Mouse (Mus musculus): Measurements from ENCODE around the gene Dnase1l1. TPM values are rescaled to one million over a fixed set of nuclear protein-coding genes. Genes with fewer than 3 reads are reported as not detected.

Dnase1l1 gene
- total RNA-seq, 2 experiments from 2014 or later: 9.1 to 28.6 TPM

GRCm38 (mm10) chrX:74270902-74271551, 11.1 kb downstream of the Dnase1l1 start:
- peak; percentile 28 for ATAC-seq (replicated peaks; ENCODE audit: poor library complexity, severe bottlenecking)

DNA sequence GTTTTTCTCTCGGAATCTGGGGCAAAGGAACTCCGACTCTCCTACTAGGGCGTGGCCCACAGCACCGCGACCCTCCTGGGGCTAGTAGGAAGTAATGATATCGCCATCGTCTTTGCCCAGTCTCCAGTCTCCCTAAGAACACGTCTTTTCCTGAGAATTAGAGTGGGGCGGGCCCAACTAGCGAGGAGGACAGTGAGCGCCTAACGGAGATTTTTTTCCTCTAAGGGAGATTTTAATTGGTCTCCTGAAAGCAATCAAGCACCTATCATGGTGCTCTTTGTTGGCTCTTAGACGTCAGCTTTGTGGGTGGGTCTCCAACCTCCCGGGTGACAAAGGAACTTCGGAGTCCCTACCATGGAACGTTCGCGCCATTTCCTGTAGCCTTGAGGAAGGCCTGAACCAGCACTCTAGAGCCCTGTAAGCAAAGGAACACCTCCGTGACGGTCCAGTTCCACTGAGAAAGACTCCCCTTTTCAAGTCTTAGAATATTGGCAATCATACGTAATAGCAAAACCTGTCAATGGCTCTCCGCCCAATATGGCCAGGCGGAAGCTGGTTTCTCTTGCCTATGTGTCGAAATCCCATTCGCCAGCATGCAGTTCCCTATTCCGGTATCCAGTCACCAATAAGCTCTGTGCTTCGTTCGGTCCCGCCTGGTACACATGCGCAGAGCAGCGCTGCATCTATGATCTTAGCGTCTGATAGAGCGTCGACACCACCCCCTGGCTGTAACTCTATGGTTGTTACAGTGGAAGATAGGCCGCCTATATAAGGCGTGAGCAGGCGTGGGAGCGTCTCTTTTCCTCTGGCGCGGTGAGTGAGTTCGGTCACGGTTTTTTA, 11.9 kb downstream of the Dnase1l1 start, which contains the start of gene Rpl10:
TSS of gene Rpl10 (plus strand) at position 751 of the 840 bp plus-strand sequence.
- ATAC-seq (replicated peaks; ENCODE audit: poor library complexity, severe bottlenecking): peak; percentile 73

- peak; percentile 6; the same call in 1 of the 2 replicates for ATAC-seq (replicated peaks; ENCODE audit: poor library complexity, severe bottlenecking)
These were observed 12.4 kb downstream of the Dnase1l1 start for GRCm38 (mm10) chrX:74269736-74270061.

- ATAC-seq (replicated peaks; ENCODE audit: poor library complexity, severe bottlenecking): no peak
These were observed 24.4 kb downstream of the Dnase1l1 start for GRCm38 (mm10) chrX:74257746-74258145.

- ATAC-seq (replicated peaks; ENCODE audit: poor library complexity, severe bottlenecking): no peak
These were observed 27.1 kb downstream of the Dnase1l1 start for GRCm38 (mm10) chrX:74254888-74255565.

DNA sequence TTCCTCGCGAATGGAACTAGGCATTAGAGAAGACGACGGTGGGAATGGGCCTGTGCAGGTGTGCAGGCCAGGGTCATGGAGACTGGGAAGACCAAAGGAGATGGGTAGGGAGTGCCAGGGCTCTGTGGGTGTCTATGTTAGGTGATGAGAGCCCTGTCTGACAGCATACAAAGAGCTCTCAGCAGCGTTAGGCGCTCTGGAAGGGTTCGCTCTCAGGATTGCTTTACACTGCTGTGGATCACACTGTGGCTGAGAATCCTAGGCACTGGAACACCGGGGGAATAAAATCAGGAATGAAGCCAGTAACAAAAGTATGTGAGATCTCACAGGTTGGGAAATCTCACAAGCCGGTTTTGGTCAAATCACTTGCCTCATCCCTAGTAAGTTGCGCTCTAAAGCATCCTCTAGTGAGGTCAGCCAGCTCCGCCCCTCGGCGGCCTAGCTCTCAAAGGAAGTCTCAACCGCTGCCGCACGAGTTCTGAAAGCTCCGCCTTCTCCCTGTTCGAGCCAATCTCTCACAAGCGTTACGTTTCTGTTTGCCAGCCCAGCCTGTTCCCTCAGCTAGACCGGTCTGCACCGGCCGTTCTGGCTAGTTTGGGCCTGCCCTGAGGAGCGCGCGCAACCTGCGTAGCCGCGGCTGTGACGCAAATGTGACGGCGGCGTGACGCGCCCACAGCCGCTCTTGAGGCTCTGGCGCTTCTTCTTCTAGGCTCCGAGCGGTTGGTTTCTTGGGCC, 27.8 kb downstream of the Dnase1l1 start, which contains the start of gene Emd:
TSS of gene Emd (plus strand) at position 535 of the 735 bp plus-strand sequence.
- ATAC-seq (replicated peaks; ENCODE audit: poor library complexity, severe bottlenecking): peak; percentile 91

DNA sequence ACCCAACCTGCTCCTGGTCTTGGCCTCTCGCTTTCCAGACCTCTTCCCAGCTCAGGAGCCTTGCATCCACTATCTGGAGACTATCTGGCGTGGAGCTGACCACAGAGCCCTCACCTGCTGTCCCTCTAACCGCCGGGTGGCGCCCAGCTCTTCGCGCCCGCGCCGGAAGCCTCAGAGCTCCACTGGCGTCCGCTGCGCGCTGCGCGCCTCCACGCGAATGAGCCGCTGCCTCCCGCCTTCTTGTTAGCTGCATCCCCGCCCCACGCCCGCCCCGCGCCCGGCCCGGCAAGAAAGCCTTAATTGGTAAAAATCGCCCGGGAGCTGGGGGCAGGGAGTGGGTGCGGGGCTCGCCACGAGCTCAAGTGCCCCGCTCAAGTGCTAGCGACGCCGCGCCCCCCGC, 32.5 kb downstream of the Dnase1l1 start, which contains the start of gene Flna:
TSS of gene Flna (minus strand) at position 206 of the 400 bp plus-strand sequence.
- ATAC-seq (replicated peaks; ENCODE audit: poor library complexity, severe bottlenecking): no peak

DNA sequence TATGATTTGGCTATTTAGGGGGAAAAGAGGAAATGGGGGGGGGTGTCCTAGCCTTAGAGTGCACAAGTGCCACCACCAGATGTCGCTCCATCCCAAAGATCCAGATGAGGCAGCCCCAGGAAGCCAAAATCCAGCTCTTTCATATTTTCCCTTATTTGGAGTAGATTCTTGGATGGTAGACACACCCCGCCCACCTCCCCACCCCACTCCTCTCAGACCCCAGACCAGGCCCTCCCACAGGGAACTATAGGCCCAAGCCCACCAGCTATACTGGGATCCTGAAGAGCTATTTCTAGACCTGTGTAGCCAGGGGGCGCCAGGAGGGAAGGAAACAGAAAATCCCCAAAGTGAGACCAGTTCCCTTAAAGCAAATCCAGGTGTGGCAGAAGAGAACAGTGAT, 33.5 kb downstream of the Dnase1l1 start:
- no peak for ATAC-seq (replicated peaks; ENCODE audit: poor library complexity, severe bottlenecking)

GRCm38 (mm10) chrX:74246693-74247092, 35.4 kb downstream of the Dnase1l1 start:
- peak; percentile 12 for ATAC-seq (replicated peaks; ENCODE audit: poor library complexity, severe bottlenecking)

- ATAC-seq (replicated peaks; ENCODE audit: poor library complexity, severe bottlenecking): peak; percentile 49
These were observed 35.9 kb downstream of the Dnase1l1 start for GRCm38 (mm10) chrX:74246213-74246681.

GRCm38 (mm10) chrX:74245687-74246086, 36.5 kb downstream of the Dnase1l1 start:
- ATAC-seq (replicated peaks; ENCODE audit: poor library complexity, severe bottlenecking): peak; percentile 20

GRCm38 (mm10) chrX:74245107-74245506, 37.0 kb downstream of the Dnase1l1 start:
- ATAC-seq (replicated peaks; ENCODE audit: poor library complexity, severe bottlenecking): no peak

DNA sequence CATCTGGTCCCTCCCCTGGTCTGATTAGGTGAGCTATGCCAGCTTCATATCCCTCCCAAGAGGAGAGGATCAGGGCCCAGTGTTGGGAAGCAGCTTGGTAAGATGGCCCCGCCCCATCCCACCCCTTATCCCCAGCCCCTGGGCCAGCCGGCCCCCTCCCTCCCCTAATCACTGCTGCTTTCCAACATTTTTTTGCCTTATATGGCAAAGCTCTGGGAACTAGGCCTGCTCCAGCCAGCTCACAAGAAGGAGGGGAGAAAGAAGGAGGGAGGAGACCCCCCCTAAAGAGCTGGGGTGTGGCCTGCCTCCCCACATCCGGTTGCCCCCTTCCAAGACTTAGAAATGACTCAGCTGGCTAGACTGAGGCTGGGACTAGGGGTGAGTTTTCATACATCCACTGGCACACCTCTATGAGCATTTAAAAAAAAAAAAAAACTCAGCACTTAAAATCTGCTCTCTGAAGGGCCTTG, 37.5 kb downstream of the Dnase1l1 start:
- ATAC-seq (replicated peaks; ENCODE audit: poor library complexity, severe bottlenecking): peak; percentile 11; the same call in 1 of the 2 replicates

DNA sequence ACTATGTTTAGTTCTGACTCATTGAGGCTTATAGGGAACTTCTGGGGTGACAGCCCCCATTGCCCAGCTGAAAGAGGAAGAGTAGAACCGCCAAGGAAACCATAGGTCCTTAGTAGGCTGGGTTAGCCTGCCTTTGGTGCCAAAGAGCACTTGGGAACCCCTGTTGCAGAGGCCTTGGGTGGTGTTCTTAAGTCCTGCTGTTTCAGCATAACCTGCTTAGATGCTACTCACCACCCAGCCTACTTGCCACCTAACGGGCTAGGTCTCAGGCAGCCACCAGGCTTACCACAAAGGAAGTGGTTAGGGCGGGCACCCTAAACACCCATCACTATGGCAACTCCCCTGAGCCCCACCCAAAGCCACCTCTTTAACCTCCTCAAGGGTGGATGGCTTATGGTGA, 38.3 kb downstream of the Dnase1l1 start:
- ATAC-seq (replicated peaks; ENCODE audit: poor library complexity, severe bottlenecking): peak; percentile 48

- ATAC-seq (replicated peaks; ENCODE audit: poor library complexity, severe bottlenecking): peak; percentile 45
These were observed 38.7 kb downstream of the Dnase1l1 start for GRCm38 (mm10) chrX:74243396-74243795.

- ATAC-seq (replicated peaks; ENCODE audit: poor library complexity, severe bottlenecking): no peak
These were observed 41.8 kb downstream of the Dnase1l1 start for GRCm38 (mm10) chrX:74240332-74240731.

DNA sequence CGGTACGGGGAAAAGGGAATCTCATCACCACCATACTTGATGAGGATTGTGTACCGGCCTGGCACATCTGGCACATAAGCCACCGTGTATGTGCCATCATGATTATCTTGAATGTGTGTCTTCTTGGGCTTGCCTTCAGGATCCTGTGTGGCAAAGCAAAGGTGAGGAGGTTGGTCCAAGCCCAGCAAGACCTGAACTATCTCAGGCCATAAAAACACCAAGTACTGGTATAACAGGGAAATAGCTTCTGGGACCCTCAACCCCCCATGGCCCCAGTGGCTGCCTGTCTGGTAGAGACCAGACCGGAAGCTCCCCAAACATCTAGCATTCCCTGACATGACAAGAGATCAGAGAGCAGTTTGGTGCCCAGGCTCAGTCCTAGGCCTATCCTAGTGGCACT, 48.9 kb downstream of the Dnase1l1 start:
- no peak for ATAC-seq (replicated peaks; ENCODE audit: poor library complexity, severe bottlenecking)

DNA sequence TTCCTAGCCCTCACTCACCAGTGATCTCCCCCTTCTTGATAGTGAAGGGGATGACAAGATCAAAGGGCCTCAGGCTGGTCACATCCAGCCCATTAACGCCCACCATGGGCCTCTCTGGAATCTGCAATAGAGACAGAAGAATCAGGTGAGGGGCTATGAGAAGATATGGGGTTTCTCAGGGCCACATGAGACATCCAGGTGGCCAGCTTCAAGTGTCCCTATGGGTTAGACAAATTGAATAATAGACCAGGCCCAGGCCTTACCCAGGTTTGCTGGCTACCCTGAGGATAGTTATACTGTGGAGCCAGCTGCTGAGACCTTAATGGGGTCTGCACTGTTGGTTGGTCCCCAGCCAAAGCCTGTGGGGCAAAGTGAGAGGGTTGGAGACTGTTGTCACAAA, 52.1 kb downstream of the Dnase1l1 start:
- ATAC-seq (replicated peaks; ENCODE audit: poor library complexity, severe bottlenecking): no peak

Measured in granulocyte monocyte progenitor cell, adult 5-6 weeks (primary cell).